Mouse (Mus musculus): Measurements from ENCODE around the gene Efcab12. TPM values are rescaled to one million over a fixed set of nuclear protein-coding genes. Genes with fewer than 3 reads are reported as not detected.
A peak's percentile ranks its signal among the peaks of the same experiment; 100 is the strongest.

The Efcab12 gene
- total RNA-seq, 1 experiment from 2014 or later, result 0.70 TPM

- DNase-seq, result peak; percentile 16
Measured at GRCm38 (mm10) chr6:115791842-115792686, 46.1 kb downstream of the Efcab12 start.

GRCm38 (mm10) chr6:115791016-115791415 is 47.2 kb downstream of the Efcab12 start:
- DNase-seq, result no peak

- peak; percentile 73 for DNase-seq
Measured at GRCm38 (mm10) chr6:115782781-115783180, 55.4 kb downstream of the Efcab12 start.

- DNase-seq, result no peak
Measured at GRCm38 (mm10) chr6:115776363-115776762, 61.8 kb downstream of the Efcab12 start.

- DNase-seq, result no peak
Measured at GRCm38 (mm10) chr6:115775838-115776237, 62.4 kb downstream of the Efcab12 start.

- DNase-seq, result peak; percentile 76
Measured at GRCm38 (mm10) chr6:115774501-115774921, 63.7 kb downstream of the Efcab12 start, which contains the start of gene Cand2. TSS of gene Cand2 (plus strand) at chr6:115774538.

GRCm38 (mm10) chr6:115773966-115774413 is 64.2 kb downstream of the Efcab12 start:
- DNase-seq, result peak; percentile 55

GRCm38 (mm10) chr6:115772604-115773003 is 65.6 kb downstream of the Efcab12 start:
- DNase-seq, result no peak

GRCm38 (mm10) chr6:115772201-115772600 is 66.0 kb downstream of the Efcab12 start:
- DNase-seq, result no peak

- no peak for DNase-seq
Measured at GRCm38 (mm10) chr6:115770852-115771251, 67.4 kb downstream of the Efcab12 start.

GRCm38 (mm10) chr6:115770059-115770670 is 68.0 kb downstream of the Efcab12 start:
- no peak for DNase-seq

GRCm38 (mm10) chr6:115768207-115768606 is 70.0 kb downstream of the Efcab12 start:
- DNase-seq, result no peak

- DNase-seq, result no peak
Measured at GRCm38 (mm10) chr6:115767357-115767756, 70.9 kb downstream of the Efcab12 start.

GRCm38 (mm10) chr6:115764179-115764578 is 74.0 kb downstream of the Efcab12 start:
- peak; percentile 79 for DNase-seq

- DNase-seq, result no peak
Measured at GRCm38 (mm10) chr6:115761995-115762756, 76.0 kb downstream of the Efcab12 start, which contains the start of gene Tmem40. TSS of gene Tmem40 (minus strand) at chr6:115762410.

- no peak for DNase-seq
Measured at GRCm38 (mm10) chr6:115760982-115761381, 77.2 kb downstream of the Efcab12 start.

Small RNA genes lying within 50 kb of the gene (microRNA-seq; reads per million reads assigned to microRNA genes)
- 0 reads per million in 2 experiments for gene Mir7660

Other genes starting within 250 kb of the Efcab12 start
- 0.15 TPM in 1 of 2 replicates, not detected in the other for gene Mkrn2os, start 245.8 kb downstream of the Efcab12 start, total RNA-seq (2021)
- gene Mkrn2, start 236.5 kb downstream of the Efcab12 start, total RNA-seq (2021), result 36.2 and 36.6 TPM in 2 replicates
- 97.4 and 101 TPM in 2 replicates for gene Raf1, start 161.8 kb downstream of the Efcab12 start, total RNA-seq (2021)
- gene Tmem40, start 76.0 kb downstream of the Efcab12 start, total RNA-seq (2021), result 0.37 and 0.49 TPM in 2 replicates
- 8.7 and 9.1 TPM in 2 replicates for gene Cand2, start 63.9 kb downstream of the Efcab12 start, total RNA-seq (2021)
- gene Rpl32, start 29.7 kb downstream of the Efcab12 start, total RNA-seq (2021), result 1,105 and 1,295 TPM in 2 replicates
- 4.1 and 4.6 TPM in 2 replicates for gene Mbd4, start 15.0 kb upstream of the Efcab12 start, total RNA-seq (2021)
- 15.4 and 16.5 TPM in 2 replicates for gene Ift122, start 15.1 kb upstream of the Efcab12 start, total RNA-seq (2021)
- 0.56 and 0.74 TPM in 2 replicates for gene Rho, start 93.3 kb upstream of the Efcab12 start, total RNA-seq (2021)
- not detected in 2 replicates for gene H1foo, start 106.5 kb upstream of the Efcab12 start, total RNA-seq (2021)
- gene Plxnd1, start 156.6 kb upstream of the Efcab12 start, total RNA-seq (2021), result 154 and 173 TPM in 2 replicates